Mouse (Mus musculus): ENCODE results near the gene Misp. TPM values are rescaled to one million over a fixed set of nuclear protein-coding genes. Genes with fewer than 3 reads are reported as not detected.

Misp gene
- polyA plus RNA-seq, 1 experiment from 2014 or later = 6.1 TPM

GRCm38 (mm10) chr10:79803716-79804323 lies 17.0 kb upstream of the Misp start:
- 12% methylated on average over 29 of the region's 29 CpGs for WGBS
- ATAC-seq (ENCODE audit: insufficient read depth) (peak; percentile 45; the same call in 1 of the 2 replicates), DNase-seq (peak; percentile 66)
- Histone ChIP-seq H3K4me3 (ENCODE audit: low read depth, low read length) (no peak overlapping the region), H3K4me2 (peak overlapping the region; percentile 40; the same call in 1 of the 2 replicates), H3K27ac (ENCODE audit: low read depth) (no peak overlapping the region), H3K36me3 (ENCODE audit: insufficient read depth) (peaks cover 7% of the 10 kb centered on the region), H3K9ac (0 out of 2 replicates have a peak overlapping the region, but pooled peaks have one; percentile 6), H3K27me3 (ENCODE audit: insufficient read depth, low read length) (no peaks in the 10 kb centered on the region), H3K4me1 (ENCODE audit: insufficient read depth) (peaks cover 13% of the 10 kb centered on the region), H3K9me3 (ENCODE audit: low read depth, low read length) (no peaks in the 10 kb centered on the region)
- TF ChIP-seq CTCF (IDR thresholded peaks at IDR 0.05; ENCODE audit: low read depth) = no peak

GRCm38 (mm10) chr10:79805636-79806035 lies 15.2 kb upstream of the Misp start:
- H3K4me2 ChIP-seq = no peak overlapping the region
- no peak for TF ChIP-seq CTCF (IDR thresholded peaks at IDR 0.05; ENCODE audit: low read depth)
- H3K4me3 ChIP-seq (ENCODE audit: low read depth, low read length) = no peak overlapping the region
- DNase-seq = no peak
- 43% methylated on average over 11 of the region's 11 CpGs for WGBS
- H3K36me3 ChIP-seq (ENCODE audit: insufficient read depth) = peaks cover 12% of the 10 kb centered on the region
- no peaks in the 10 kb centered on the region for H3K27me3 ChIP-seq (ENCODE audit: insufficient read depth, low read length)
- no peak for ATAC-seq (ENCODE audit: insufficient read depth)
- H3K4me1 ChIP-seq (ENCODE audit: insufficient read depth) = peaks cover 13% of the 10 kb centered on the region
- H3K27ac ChIP-seq (ENCODE audit: low read depth) = no peak overlapping the region; the same call in 1 of the 2 replicates
- no peak overlapping the region for H3K9ac ChIP-seq
- H3K9me3 ChIP-seq (ENCODE audit: low read depth, low read length) = no peaks in the 10 kb centered on the region

DNA sequence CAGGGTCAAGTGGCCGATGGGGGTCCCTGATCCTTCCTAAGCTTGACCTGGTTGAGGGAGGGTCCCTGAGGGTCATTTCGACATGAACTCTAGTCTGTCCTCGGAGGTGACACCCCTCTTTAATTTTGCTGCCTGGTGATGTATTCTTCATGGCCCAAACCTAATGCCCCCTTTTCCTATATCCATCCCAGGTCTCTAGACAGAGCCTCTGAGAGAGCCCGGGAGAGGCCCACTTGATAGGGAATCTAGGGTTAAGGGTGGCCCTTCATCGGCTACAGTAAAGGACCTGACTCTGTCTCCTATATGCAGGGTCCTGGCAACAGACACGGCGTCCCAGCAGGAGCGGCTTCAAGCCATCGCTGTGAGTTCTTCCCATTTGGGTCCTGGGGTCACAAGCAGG lies 14.5 kb upstream of the Misp start:
- H3K27me3 ChIP-seq (ENCODE audit: insufficient read depth, low read length) = no peaks in the 10 kb centered on the region
- TF ChIP-seq CTCF (IDR thresholded peaks at IDR 0.05; ENCODE audit: low read depth) = no peak
- H3K36me3 ChIP-seq (ENCODE audit: insufficient read depth) = peaks cover 19% of the 10 kb centered on the region
- H3K9me3 ChIP-seq (ENCODE audit: low read depth, low read length) = no peaks in the 10 kb centered on the region
- ATAC-seq (ENCODE audit: insufficient read depth) (no peak), DNase-seq (no peak)
- no peak overlapping the region for H3K4me3 ChIP-seq (ENCODE audit: low read depth, low read length)
- no peak overlapping the region for H3K27ac ChIP-seq (ENCODE audit: low read depth)
- H3K4me2 ChIP-seq = no peak overlapping the region
- no peak overlapping the region for H3K9ac ChIP-seq
- H3K4me1 ChIP-seq (ENCODE audit: insufficient read depth) = peaks cover 13% of the 10 kb centered on the region
- WGBS = 83% methylated on average over 9 of the region's 9 CpGs

DNA sequence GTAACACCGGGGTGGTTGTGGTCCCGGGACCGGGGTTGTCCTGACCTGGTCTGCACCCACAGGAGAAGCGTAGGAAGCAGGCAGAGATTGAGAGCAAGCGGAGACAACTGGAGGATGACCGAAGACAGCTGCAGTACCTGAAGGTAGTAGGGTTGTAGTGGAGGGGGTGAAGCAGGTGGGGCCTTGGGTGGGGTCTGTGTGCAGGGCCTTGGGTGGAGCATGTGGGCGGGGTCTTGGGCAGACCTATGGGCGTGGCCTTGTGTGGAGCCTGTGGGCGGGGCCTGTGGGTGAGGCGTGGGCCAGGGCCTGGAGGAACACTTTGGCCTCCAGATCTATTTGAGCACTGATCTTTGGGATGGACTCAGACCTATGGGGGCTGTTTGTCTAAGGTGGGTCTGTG lies 13.8 kb upstream of the Misp start:
- no peak overlapping the region for H3K4me2 ChIP-seq

GRCm38 (mm10) chr10:79807826-79808225 lies 13.0 kb upstream of the Misp start:
- Histone ChIP-seq H3K9me3 (ENCODE audit: low read depth, low read length) (no peaks in the 10 kb centered on the region), H3K27ac (ENCODE audit: low read depth) (peak overlapping the region; percentile 77; the same call in 1 of the 2 replicates), H3K27me3 (ENCODE audit: insufficient read depth, low read length) (no peaks in the 10 kb centered on the region), H3K9ac (no peak overlapping the region), H3K4me2 (no peak overlapping the region), H3K4me3 (ENCODE audit: low read depth, low read length) (no peak overlapping the region), H3K4me1 (ENCODE audit: insufficient read depth) (peaks cover 4% of the 10 kb centered on the region), H3K36me3 (ENCODE audit: insufficient read depth) (peaks cover 26% of the 10 kb centered on the region)
- ATAC-seq (ENCODE audit: insufficient read depth) = peak; percentile 15; the same call in 1 of the 2 replicates
- 66% methylated on average over 11 of the region's 11 CpGs for WGBS
- TF ChIP-seq CTCF (IDR thresholded peaks at IDR 0.05; ENCODE audit: low read depth) = no peak
- peak; percentile 41 for DNase-seq

More for the DNA sequence above, 13.8 kb upstream of the Misp start:
- Histone ChIP-seq H3K9ac (no peak overlapping the region), H3K36me3 (ENCODE audit: insufficient read depth) (peaks cover 23% of the 10 kb centered on the region), H3K4me1 (ENCODE audit: insufficient read depth) (peaks cover 12% of the 10 kb centered on the region), H3K9me3 (ENCODE audit: low read depth, low read length) (no peaks in the 10 kb centered on the region), H3K27ac (ENCODE audit: low read depth) (peak overlapping the region; percentile 18; the same call in 1 of the 2 replicates), H3K4me3 (ENCODE audit: low read depth, low read length) (no peak overlapping the region), H3K27me3 (ENCODE audit: insufficient read depth, low read length) (no peaks in the 10 kb centered on the region)
- DNase-seq = no peak
- ATAC-seq (ENCODE audit: insufficient read depth) = no peak
- TF ChIP-seq CTCF (IDR thresholded peaks at IDR 0.05; ENCODE audit: low read depth) = no peak
- 73% methylated on average over 10 of the region's 10 CpGs for WGBS

DNA sequence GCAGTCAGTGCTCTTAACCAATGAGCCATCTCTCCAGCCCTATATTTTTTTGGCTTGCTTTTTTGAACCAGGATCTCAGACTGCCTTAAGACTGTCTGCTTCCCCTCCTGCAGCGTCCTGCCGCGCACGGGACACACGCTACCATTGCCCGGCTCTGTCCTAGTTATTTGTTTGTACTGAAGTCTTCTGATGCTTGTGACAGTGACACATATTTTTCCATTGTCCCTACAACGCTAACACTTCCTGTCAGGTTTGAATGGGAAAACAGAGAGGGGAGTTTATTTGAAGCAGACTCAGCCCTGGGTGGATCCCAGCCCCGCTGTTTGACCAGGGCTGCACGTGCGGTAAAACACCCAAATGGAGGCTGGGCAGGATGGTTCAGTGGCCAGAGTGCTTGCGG lies 12.1 kb upstream of the Misp start:
- no peak for TF ChIP-seq CTCF (IDR thresholded peaks at IDR 0.05; ENCODE audit: low read depth)
- H3K27ac ChIP-seq (ENCODE audit: low read depth) = peak overlapping the region; percentile 77
- H3K4me2 ChIP-seq = no peak overlapping the region
- DNase-seq (peak; percentile 33), ATAC-seq (ENCODE audit: insufficient read depth) (no peak)
- no peaks in the 10 kb centered on the region for H3K27me3 ChIP-seq (ENCODE audit: insufficient read depth, low read length)
- no peak overlapping the region for H3K9ac ChIP-seq
- no peak overlapping the region for H3K4me3 ChIP-seq (ENCODE audit: low read depth, low read length)
- peaks cover 26% of the 10 kb centered on the region for H3K36me3 ChIP-seq (ENCODE audit: insufficient read depth)
- no peaks in the 10 kb centered on the region for H3K9me3 ChIP-seq (ENCODE audit: low read depth, low read length)
- 76% methylated on average over 11 of the region's 11 CpGs for WGBS
- no peaks in the 10 kb centered on the region for H3K4me1 ChIP-seq (ENCODE audit: insufficient read depth)

- TF ChIP-seq CTCF (IDR thresholded peaks at IDR 0.05; ENCODE audit: low read depth) = peak; percentile 98
- Histone ChIP-seq H3K9me3 (ENCODE audit: low read depth, low read length) (no peaks in the 10 kb centered on the region), H3K27me3 (ENCODE audit: insufficient read depth, low read length) (no peaks in the 10 kb centered on the region), H3K27ac (ENCODE audit: low read depth) (no peak overlapping the region), H3K4me3 (ENCODE audit: low read depth, low read length) (no peak overlapping the region), H3K36me3 (ENCODE audit: insufficient read depth) (peaks cover 45% of the 10 kb centered on the region), H3K4me2 (no peak overlapping the region), H3K9ac (no peak overlapping the region), H3K4me1 (ENCODE audit: insufficient read depth) (no peaks in the 10 kb centered on the region)
- WGBS = 30% methylated on average over 15 of the region's 15 CpGs
- peak; percentile 26; the same call in 1 of the 2 replicates for ATAC-seq (ENCODE audit: insufficient read depth)
- peak; percentile 88 for DNase-seq
These were observed 8.8 kb upstream of the Misp start for GRCm38 (mm10) chr10:79811736-79812637.

All from lung, embryonic 14.5 days (tissue).